Mouse (Mus musculus) cortical plate, adult 2 months (tissue): ENCODE measurements around the gene Harbi1.

ENCODE experiments used
- CTCF ChIP-seq: fragments of 200-500 bp; IDR thresholded peaks from 2 replicates; pipeline ENCODE4 v1.5.1; 2011; ENCODE audit warnings: mild to moderate bottlenecking, control low read depth, low read length; ENCODE audit not compliant: insufficient read depth; ENCODE audit errors: extremely low read depth
- POLR2A ChIP-seq: fragments of 200-500 bp; IDR thresholded peaks from 2 replicates; pipeline ENCODE4 v1.6.1; 2011; ENCODE audit warnings: mild to moderate bottlenecking, low read length, control low read depth; ENCODE audit not compliant: insufficient read depth; ENCODE audit errors: extremely low read depth

DNA sequence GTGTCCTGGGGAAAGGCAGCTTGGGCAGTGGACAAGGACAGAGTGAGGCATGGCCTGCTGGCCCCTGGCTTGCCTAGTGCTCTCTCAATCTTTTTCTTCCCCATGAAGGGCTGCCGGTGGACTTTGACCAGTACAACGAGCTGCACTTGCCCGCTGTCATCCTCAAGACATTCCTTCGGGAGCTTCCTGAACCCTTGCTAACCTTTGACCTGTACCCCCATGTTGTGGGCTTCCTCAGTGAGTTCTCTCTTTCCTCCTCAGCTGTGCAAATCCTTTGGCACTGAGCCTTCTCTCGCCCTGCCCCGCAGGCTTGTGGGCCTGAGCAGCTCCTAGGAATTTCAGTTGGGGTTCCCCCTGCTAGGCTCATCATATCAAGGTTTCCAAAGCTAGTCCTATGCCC lies 40.6 kb upstream of the Harbi1 start:
- TF ChIP-seq POLR2A: no peak
- no peak for TF ChIP-seq CTCF
